Mouse (Mus musculus): ENCODE measurements around the gene Fntb. TPM values are rescaled to one million over a fixed set of nuclear protein-coding genes. Genes with fewer than 3 reads are reported as not detected.

Gene Fntb
- polyA plus RNA-seq, 1 experiment from 2014 or later = 46.0 TPM

DNA sequence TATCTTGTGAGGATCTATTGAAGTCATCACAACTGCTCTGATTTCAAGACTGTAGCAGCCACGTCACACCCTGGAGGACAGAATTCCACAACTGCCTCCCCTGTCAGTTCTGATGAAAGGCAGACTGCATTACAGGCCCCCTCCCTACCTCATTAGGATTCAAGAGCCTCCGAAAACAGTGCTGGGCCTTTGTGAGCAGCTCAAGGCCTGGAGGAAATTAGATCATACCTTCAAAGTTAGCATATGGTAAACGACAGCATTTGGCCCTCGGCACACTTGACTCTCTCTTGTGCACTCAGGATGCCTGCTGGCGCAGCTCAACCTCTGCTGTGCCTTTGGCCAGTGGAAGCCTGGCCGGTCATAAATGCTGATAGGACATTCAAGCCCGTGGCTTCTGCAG lies 130.4 kb downstream of the Fntb start:
- H3K9ac ChIP-seq = no peak overlapping the region

GRCm38 (mm10) chr12:76896566-76896965 lies 131.2 kb downstream of the Fntb start:
- Histone ChIP-seq H3K9ac (no peak overlapping the region), H3K4me3 (no peak overlapping the region), H3K4me2 (no peak overlapping the region), H3K4me1 (replicated peaks) (no peaks in the 10 kb centered on the region), H3K36me3 (peaks cover 3% of the 10 kb centered on the region), H3K27ac (replicated peaks) (no peak overlapping the region), H3K9me3 (no peaks in the 10 kb centered on the region), H3K27me3 (no peaks in the 10 kb centered on the region)
- 98% methylated on average over 4 of the region's 4 CpGs for WGBS
- ATAC-seq (ENCODE audit: low FRiP score, low read depth) = no peak

More for the DNA sequence above, 130.4 kb downstream of the Fntb start:
- peaks cover 3% of the 10 kb centered on the region for H3K36me3 ChIP-seq
- H3K27me3 ChIP-seq = no peaks in the 10 kb centered on the region
- H3K27ac ChIP-seq (replicated peaks) = no peak overlapping the region
- no peaks in the 10 kb centered on the region for H3K9me3 ChIP-seq
- WGBS = 34% methylated on average over 7 of the region's 7 CpGs
- ATAC-seq (ENCODE audit: low FRiP score, low read depth) = no peak
- H3K4me3 ChIP-seq = no peak overlapping the region
- no peaks in the 10 kb centered on the region for H3K4me1 ChIP-seq (replicated peaks)
- H3K4me2 ChIP-seq = no peak overlapping the region

DNA sequence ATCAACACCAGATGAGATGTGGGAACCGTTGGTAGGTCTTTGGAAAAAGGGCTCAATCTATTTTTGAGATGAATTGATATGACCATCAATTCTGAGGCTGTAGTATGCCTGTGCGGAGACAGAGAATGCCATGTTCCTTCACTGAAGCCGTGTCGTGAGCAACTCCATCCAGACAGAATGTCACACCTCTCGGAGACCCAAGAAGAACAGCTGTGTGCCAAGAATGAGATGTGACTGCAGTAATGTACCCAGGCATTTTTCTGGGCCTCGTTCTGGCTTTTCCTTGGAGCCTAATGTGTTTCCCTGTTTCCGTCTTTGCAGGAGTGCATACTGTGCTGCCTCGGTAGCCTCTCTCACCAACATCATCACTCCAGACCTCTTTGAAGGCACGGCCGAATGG lies 131.6 kb downstream of the Fntb start:
- no peak overlapping the region for H3K9ac ChIP-seq
- H3K9me3 ChIP-seq = no peaks in the 10 kb centered on the region
- 86% methylated on average over 10 of the region's 10 CpGs for WGBS
- no peak overlapping the region for H3K27ac ChIP-seq (replicated peaks)
- no peak for ATAC-seq (ENCODE audit: low FRiP score, low read depth)
- H3K27me3 ChIP-seq = no peaks in the 10 kb centered on the region
- H3K4me1 ChIP-seq (replicated peaks) = no peaks in the 10 kb centered on the region
- no peak overlapping the region for H3K4me3 ChIP-seq
- H3K4me2 ChIP-seq = no peak overlapping the region
- peaks cover 3% of the 10 kb centered on the region for H3K36me3 ChIP-seq

DNA sequence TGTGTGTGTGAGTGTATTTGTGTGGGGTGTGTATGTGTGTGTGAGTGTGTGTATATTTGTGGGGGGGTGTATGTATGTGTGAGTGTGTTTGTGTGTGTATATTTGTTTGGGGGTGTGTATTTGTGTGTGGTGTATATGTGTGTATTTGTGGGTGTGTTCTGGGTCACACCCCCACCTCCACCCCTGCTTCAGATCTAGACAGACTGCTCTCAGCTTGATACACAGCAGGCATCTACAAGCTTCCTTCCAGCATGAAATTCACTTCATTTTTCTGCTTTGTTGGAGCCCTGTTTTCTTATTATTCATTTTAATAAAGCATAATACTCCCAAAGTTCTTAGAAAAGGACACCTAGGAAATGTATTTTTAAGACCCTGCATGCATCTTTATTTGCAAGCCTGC lies 132.8 kb downstream of the Fntb start:
- ATAC-seq (ENCODE audit: low FRiP score, low read depth) = no peak
- H3K27ac ChIP-seq (replicated peaks) = no peak overlapping the region
- no peak overlapping the region for H3K4me2 ChIP-seq
- H3K9ac ChIP-seq = no peak overlapping the region
- H3K4me3 ChIP-seq = no peak overlapping the region
- no peaks in the 10 kb centered on the region for H3K9me3 ChIP-seq
- H3K27me3 ChIP-seq = no peaks in the 10 kb centered on the region
- no peaks in the 10 kb centered on the region for H3K4me1 ChIP-seq (replicated peaks)
- H3K36me3 ChIP-seq = peaks cover 3% of the 10 kb centered on the region; the same call in 1 of the 2 replicates

GRCm38 (mm10) chr12:76899261-76899975 lies 134.0 kb downstream of the Fntb start:
- Histone ChIP-seq H3K27ac (replicated peaks) (no peak overlapping the region), H3K4me3 (no peak overlapping the region), H3K27me3 (no peaks in the 10 kb centered on the region), H3K4me1 (replicated peaks) (no peaks in the 10 kb centered on the region), H3K4me2 (no peak overlapping the region), H3K36me3 (peaks cover 3% of the 10 kb centered on the region; the same call in 1 of the 2 replicates), H3K9me3 (no peaks in the 10 kb centered on the region), H3K9ac (no peak overlapping the region)
- ATAC-seq (ENCODE audit: low FRiP score, low read depth) = no peak
- WGBS = 92% methylated on average over 10 of the region's 10 CpGs

GRCm38 (mm10) chr12:76901508-76902294 lies 136.3 kb downstream of the Fntb start:
- Histone ChIP-seq H3K27me3 (no peaks in the 10 kb centered on the region), H3K4me2 (no peak overlapping the region), H3K36me3 (peaks cover 3% of the 10 kb centered on the region; the same call in 1 of the 2 replicates), H3K9ac (no peak overlapping the region), H3K27ac (replicated peaks) (no peak overlapping the region), H3K9me3 (no peaks in the 10 kb centered on the region), H3K4me3 (no peak overlapping the region), H3K4me1 (replicated peaks) (no peaks in the 10 kb centered on the region)
- 80% methylated on average over 3 of the region's 3 CpGs for WGBS
- no peak for ATAC-seq (ENCODE audit: low FRiP score, low read depth)

- H3K36me3 ChIP-seq = 0 out of 2 replicates have a peak, but pooled peaks cover 5% of the 10 kb centered on the region
- H3K27ac ChIP-seq (replicated peaks) = no peak overlapping the region
- H3K27me3 ChIP-seq = no peaks in the 10 kb centered on the region
- H3K4me1 ChIP-seq (replicated peaks) = peaks cover 4% of the 10 kb centered on the region; the same call in 1 of the 2 replicates
- H3K9me3 ChIP-seq = no peaks in the 10 kb centered on the region
- no peak for ATAC-seq (ENCODE audit: low FRiP score, low read depth)
- 89% methylated on average over 1 of the region's 1 CpGs for WGBS
- no peak overlapping the region for H3K4me3 ChIP-seq
- H3K4me2 ChIP-seq = no peak overlapping the region
- no peak overlapping the region for H3K9ac ChIP-seq
Measured at GRCm38 (mm10) chr12:76906278-76906677, 140.9 kb downstream of the Fntb start.

- H3K4me1 ChIP-seq (replicated peaks) = peaks cover 4% of the 10 kb centered on the region; the same call in 1 of the 2 replicates
- no peak overlapping the region for H3K4me2 ChIP-seq
- H3K4me3 ChIP-seq = no peak overlapping the region
- H3K27ac ChIP-seq (replicated peaks) = no peak overlapping the region
- WGBS = 91% methylated on average over 5 of the region's 5 CpGs
- H3K9me3 ChIP-seq = no peaks in the 10 kb centered on the region
- 0 out of 2 replicates have a peak, but pooled peaks cover 5% of the 10 kb centered on the region for H3K36me3 ChIP-seq
- ATAC-seq (ENCODE audit: low FRiP score, low read depth) = no peak
- H3K9ac ChIP-seq = no peak overlapping the region
- H3K27me3 ChIP-seq = no peaks in the 10 kb centered on the region
Measured at GRCm38 (mm10) chr12:76909218-76909617, 143.8 kb downstream of the Fntb start.

- no peaks in the 10 kb centered on the region for H3K9me3 ChIP-seq
- H3K4me2 ChIP-seq = no peak overlapping the region
- no peak overlapping the region for H3K27ac ChIP-seq (replicated peaks)
- 0 out of 2 replicates have a peak, but pooled peaks cover 5% of the 10 kb centered on the region for H3K36me3 ChIP-seq
- H3K4me1 ChIP-seq (replicated peaks) = peaks cover 4% of the 10 kb centered on the region; the same call in 1 of the 2 replicates
- H3K4me3 ChIP-seq = no peak overlapping the region
- peak; percentile 33; the same call in 1 of the 2 replicates for ATAC-seq (ENCODE audit: low FRiP score, low read depth)
- no peak overlapping the region for H3K9ac ChIP-seq
- no peaks in the 10 kb centered on the region for H3K27me3 ChIP-seq
- WGBS = 59% methylated on average over 11 of the region's 11 CpGs
Measured at GRCm38 (mm10) chr12:76910258-76910940, 145.0 kb downstream of the Fntb start.

- H3K9me3 ChIP-seq = no peaks in the 10 kb centered on the region
- ATAC-seq (ENCODE audit: low FRiP score, low read depth) = no peak
- WGBS = 55% methylated on average over 16 of the region's 16 CpGs
- H3K4me1 ChIP-seq (replicated peaks) = peaks cover 4% of the 10 kb centered on the region; the same call in 1 of the 2 replicates
- 0 out of 2 replicates have a peak, but pooled peaks cover 5% of the 10 kb centered on the region for H3K36me3 ChIP-seq
- no peak overlapping the region for H3K4me3 ChIP-seq
- H3K9ac ChIP-seq = no peak overlapping the region
- no peaks in the 10 kb centered on the region for H3K27me3 ChIP-seq
- 0 out of 2 replicates have a peak overlapping the region, but pooled peaks have one; percentile 30 for H3K27ac ChIP-seq (replicated peaks)
- no peak overlapping the region for H3K4me2 ChIP-seq
Measured at GRCm38 (mm10) chr12:76911171-76911726, 145.9 kb downstream of the Fntb start.

GRCm38 (mm10) chr12:76912193-76912592 lies 146.8 kb downstream of the Fntb start:
- 71% methylated on average over 9 of the region's 9 CpGs for WGBS
- H3K4me1 ChIP-seq (replicated peaks) = peaks cover 4% of the 10 kb centered on the region; the same call in 1 of the 2 replicates

More at GRCm38 (mm10) chr12:76912193-76912592, 146.8 kb downstream of the Fntb start:
- H3K9me3 ChIP-seq = no peaks in the 10 kb centered on the region
- H3K4me2 ChIP-seq = no peak overlapping the region
- no peaks in the 10 kb centered on the region for H3K27me3 ChIP-seq
- 0 out of 2 replicates have a peak, but pooled peaks cover 5% of the 10 kb centered on the region for H3K36me3 ChIP-seq
- H3K27ac ChIP-seq (replicated peaks) = no peak overlapping the region
- no peak overlapping the region for H3K4me3 ChIP-seq
- H3K9ac ChIP-seq = no peak overlapping the region
- no peak for ATAC-seq (ENCODE audit: low FRiP score, low read depth)

All from hindbrain, embryonic 15.5 days (tissue).